24 mouse cellular contexts compared by ENCODE assay signal in genomic region chr8:91281545-91281944, GRCm38 (mm10). TPM values are rescaled to one million over a fixed set of nuclear protein-coding genes. Genes with fewer than 3 reads are reported as not detected.
A peak's percentile ranks its signal among the peaks of the same experiment; 100 is the strongest.
DNase-seq lines count a peak whose midpoint lies in the region; ATAC-seq lines count a peak whose summit lies in the region.
"Had no signal": no experiment of that assay in that cellular context is flagged by ENCODE, and none has a peak within 500 bp of the region (broad histone marks: within the 10 kb centered on the region; RNA-seq: fewer than 3 reads in every experiment).

No protein-coding gene starts in this region.

- no peaks in the 10 kb centered on the region for H3K4me1 ChIP-seq in liver, embryonic 11.5 days (replicated peaks; ENCODE audit: control insufficient read depth, insufficient read depth, low read length)
- H3K4me1 ChIP-seq in embryonic facial prominence, embryonic 13.5 days: peaks cover 45% of the 10 kb centered on the region
- H3K4me1 ChIP-seq: forebrain, embryonic 12.5 days; hindbrain, embryonic 10.5 days; hindbrain, embryonic 15.5 days; midbrain, embryonic 12.5 days; neural tube, embryonic 13.5 days had no signal

- H3K9ac ChIP-seq in liver, embryonic 11.5 days (ENCODE audit: low read depth, low read length): no peak overlapping the region
- no peak overlapping the region for H3K9ac ChIP-seq in embryonic facial prominence, embryonic 13.5 days
- H3K9ac ChIP-seq: forebrain, embryonic 12.5 days; forebrain, postnatal 0 days; hindbrain, embryonic 15.5 days; midbrain, embryonic 12.5 days; neural tube, embryonic 13.5 days had no signal

- H3K4me2 ChIP-seq in liver, embryonic 11.5 days: no peak overlapping the region
- no peak overlapping the region for H3K4me2 ChIP-seq in embryonic facial prominence, embryonic 13.5 days
- H3K4me2 ChIP-seq: forebrain, embryonic 12.5 days; hindbrain, embryonic 15.5 days; midbrain, embryonic 12.5 days; neural tube, embryonic 13.5 days had no signal

- no peaks in the 10 kb centered on the region for H3K9me3 ChIP-seq in liver, embryonic 11.5 days (ENCODE audit: control insufficient read depth, low read length)
- H3K9me3 ChIP-seq in embryonic facial prominence, embryonic 13.5 days: no peaks in the 10 kb centered on the region
- H3K9me3 ChIP-seq: forebrain, embryonic 12.5 days; hindbrain, embryonic 10.5 days; hindbrain, embryonic 15.5 days; neural tube, embryonic 13.5 days had no signal

- no peak overlapping the region for H3K4me3 ChIP-seq in liver, embryonic 11.5 days (ENCODE audit: low read depth, low read length)
- H3K4me3 ChIP-seq in embryonic facial prominence, embryonic 13.5 days: no peak overlapping the region
- H3K4me3 ChIP-seq: forebrain, embryonic 12.5 days; hindbrain, embryonic 10.5 days; hindbrain, embryonic 15.5 days; left cerebral cortex, adult 2 months; midbrain, embryonic 12.5 days; neural tube, embryonic 13.5 days had no signal

- H3K36me3 ChIP-seq in liver, embryonic 11.5 days (ENCODE audit: control insufficient read depth, insufficient read depth, low read length): no peaks in the 10 kb centered on the region
- H3K36me3 ChIP-seq in embryonic facial prominence, embryonic 13.5 days: no peaks in the 10 kb centered on the region
- H3K36me3 ChIP-seq: forebrain, embryonic 12.5 days; hindbrain, embryonic 15.5 days; midbrain, embryonic 12.5 days; neural tube, embryonic 13.5 days had no signal

- no peaks in the 10 kb centered on the region for H3K27me3 ChIP-seq in liver, embryonic 11.5 days (replicated peaks; ENCODE audit: control insufficient read depth, insufficient read depth, low read length)
- H3K27me3 ChIP-seq in embryonic facial prominence, embryonic 13.5 days: no peaks in the 10 kb centered on the region
- H3K27me3 ChIP-seq: forebrain, embryonic 12.5 days; hindbrain, embryonic 15.5 days; midbrain, embryonic 12.5 days; neural tube, embryonic 13.5 days had no signal

- 66% methylated on average over 8 of the region's 8 CpGs for WGBS in liver, embryonic 11.5 days
- 55% methylated on average over 8 of the region's 8 CpGs for WGBS in embryonic facial prominence, embryonic 13.5 days

- ATAC-seq in liver, embryonic 11.5 days (replicated peaks; ENCODE audit: low FRiP score): peak; percentile 26; the same call in 1 of the 2 replicates
- no peak for ATAC-seq in embryonic facial prominence, embryonic 13.5 days (ENCODE audit: insufficient number of reproducible peaks, insufficient read depth, low FRiP score, low TSS enrichment, low read depth)
- 0 out of 2 replicates have a peak, but pooled peaks have one; percentile 32 for ATAC-seq in erythroblast, adult 5-6 weeks (replicated peaks; ENCODE audit: low FRiP score, poor library complexity, severe bottlenecking)
- ATAC-seq in megakaryocyte progenitor cell, adult 5-6 weeks (replicated peaks; ENCODE audit: poor library complexity): peak; percentile 58
- ATAC-seq: CD4-positive, CD25-positive, alpha-beta regulatory T cell, adult 4 months; forebrain, postnatal 0 days; inflammation-experienced regulatory T-cells, adult 6 months had no signal

- DNase-seq in liver, embryonic 11.5 days (ENCODE audit: low spot score): no peak
- no peak for DNase-seq in liver
- no peak for DNase-seq in left cerebral cortex, adult 9 months (ENCODE audit: low spot score in 2 of 2)
- no peak for DNase-seq in urinary bladder, postnatal 14 days (ENCODE audit: low spot score)
- no peak for DNase-seq in spleen, postnatal 10 days (ENCODE audit: low spot score in 2 of 2)
- DNase-seq: adrenal gland, postnatal 25 days; cerebellum, adult 18-20 months; cerebellum, postnatal 10 days; forebrain, postnatal 0 days; kidney, adult 11 months; kidney, postnatal 25 days; left cerebral cortex, postnatal 4 days; right cerebral cortex, postnatal 4 days had no signal

- H3K27ac ChIP-seq in liver, embryonic 11.5 days (ENCODE audit: low read depth, low read length): no peak overlapping the region
- peak overlapping the region; percentile 60 for H3K27ac ChIP-seq in embryonic facial prominence, embryonic 13.5 days
- H3K27ac ChIP-seq: forebrain, embryonic 12.5 days; hindbrain, embryonic 10.5 days; hindbrain, embryonic 15.5 days; left cerebral cortex, adult 2 months; midbrain, embryonic 12.5 days; neural tube, embryonic 13.5 days had no signal

RNA-seq across cellular contexts. Expression of gene Rpgrip1l, which starts 31.5 kb away (rescaled TPM):
- 6.5 and 6.8 TPM in 2 replicates for polyA plus RNA-seq in liver, embryonic 11.5 days (2014; fragmentation: Nextera tagmentation; extraction: Ambion mirVana)
- polyA plus RNA-seq in embryonic facial prominence, embryonic 13.5 days (2015; fragmentation: Nextera tagmentation; extraction: Ambion mirVana): 18.1 and 21.5 TPM in 2 replicates
- 2.9 and 3.3 TPM in 2 replicates for total RNA-seq in erythroblast, adult 5-6 weeks (2015; ENCODE audit: low replicate concordance)
- total RNA-seq in erythroblast, adult 5-6 weeks (2017; ENCODE audit: low replicate concordance): 6.6 and 14.6 TPM in 2 replicates
- 10.1 and 13.6 TPM in 2 replicates for total RNA-seq in megakaryocyte progenitor cell, adult 5-6 weeks (2015)
- 11.6 and 14.6 TPM in 2 replicates for total RNA-seq in megakaryocyte progenitor cell, adult 5-6 weeks (2017)

RNA-seq across cellular contexts. Expression of gene Fto, which starts 31.8 kb away (rescaled TPM):
- 56.1 and 57.7 TPM in 2 replicates for polyA plus RNA-seq in liver, embryonic 11.5 days (2014; fragmentation: Nextera tagmentation; extraction: Ambion mirVana)
- polyA plus RNA-seq in embryonic facial prominence, embryonic 13.5 days (2015; fragmentation: Nextera tagmentation; extraction: Ambion mirVana): 107 and 111 TPM in 2 replicates
- total RNA-seq in erythroblast, adult 5-6 weeks (2015; ENCODE audit: low replicate concordance): 6.1 and 10.2 TPM in 2 replicates
- 5.1 and 5.3 TPM in 2 replicates for total RNA-seq in erythroblast, adult 5-6 weeks (2017; ENCODE audit: low replicate concordance)
- 50.0 and 54.6 TPM in 2 replicates for total RNA-seq in megakaryocyte progenitor cell, adult 5-6 weeks (2015)
- 26.4 and 34.7 TPM in 2 replicates for total RNA-seq in megakaryocyte progenitor cell, adult 5-6 weeks (2017)
